Mouse (Mus musculus) cerebellum, adult 8-10 months (tissue): ENCODE measurements at regions not wholly inside any gene's neighbourhood (a gene's known extent, or its start where the extent isn't known, plus 50 kb on each side); places are given as distances from the start of the nearest gene placed in this dataset.

Experiments used
- DNase-seq: peaks from one replicate; pipeline ENCODE4 v3.0.0; 2022

DNA sequence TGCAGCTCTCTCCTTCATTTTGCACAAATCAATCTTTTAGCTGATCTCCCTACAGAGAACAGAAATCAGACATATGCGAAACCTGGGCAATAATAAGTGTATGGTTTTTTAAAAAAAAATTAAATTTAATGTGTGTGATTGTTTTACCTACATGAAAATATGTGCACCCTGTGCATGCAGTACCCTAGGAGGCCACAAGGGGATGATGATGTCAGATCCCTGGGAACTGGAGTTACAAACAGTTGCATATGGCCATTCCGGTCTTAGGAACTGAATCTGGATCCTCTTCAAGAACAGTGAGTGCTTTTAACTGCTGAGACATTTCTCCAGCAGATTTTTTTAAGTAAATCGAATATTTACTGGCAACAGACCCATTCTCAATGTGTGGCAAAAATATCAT is 257.0 kb upstream of the Sox9 start:
- DNase-seq, result no peak

DNA sequence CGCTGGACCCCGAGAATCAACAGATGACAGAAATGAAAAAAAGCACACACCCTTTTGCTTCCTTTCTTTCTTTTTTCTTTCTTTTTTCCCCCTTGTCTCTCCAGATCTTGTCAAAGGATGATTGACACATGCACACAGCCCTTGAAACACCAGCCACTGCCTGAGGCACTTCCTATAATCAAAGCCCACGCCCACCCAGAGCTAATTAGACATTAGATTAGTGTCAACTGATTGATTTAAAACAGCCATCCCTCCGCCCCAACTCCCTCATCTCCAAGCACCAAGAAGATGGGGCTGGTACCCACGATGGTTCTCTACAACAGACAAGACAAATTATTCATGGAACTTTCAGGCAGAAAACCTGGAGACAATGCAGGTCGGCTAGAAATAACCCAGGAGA is 239.5 kb upstream of the Sox9 start:
- DNase-seq, result no peak

DNA sequence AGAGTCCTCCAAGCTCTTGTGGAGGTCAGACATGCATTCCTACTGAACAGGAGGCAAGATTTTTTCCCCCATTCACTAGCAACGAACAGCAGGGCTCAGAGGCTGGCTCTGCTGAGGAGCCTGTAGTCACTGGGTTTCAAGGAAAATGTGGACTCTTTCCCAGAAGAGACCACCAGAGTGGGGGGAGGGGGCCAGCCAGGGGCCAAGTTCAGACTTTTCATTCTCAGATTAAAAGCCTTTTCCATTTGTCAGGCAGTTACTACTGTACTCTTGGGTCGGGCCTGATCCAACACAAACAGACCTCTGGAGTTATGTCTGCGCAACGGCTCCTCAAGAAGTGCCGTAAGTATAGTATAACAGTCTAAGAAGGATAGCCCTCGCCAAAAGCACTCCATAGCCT is 238.6 kb upstream of the Sox9 start:
- no peak for DNase-seq

- no peak for DNase-seq
Observed at GRCm38 (mm10) chr11:112545231-112546010, 236.6 kb upstream of the Sox9 start.

DNA sequence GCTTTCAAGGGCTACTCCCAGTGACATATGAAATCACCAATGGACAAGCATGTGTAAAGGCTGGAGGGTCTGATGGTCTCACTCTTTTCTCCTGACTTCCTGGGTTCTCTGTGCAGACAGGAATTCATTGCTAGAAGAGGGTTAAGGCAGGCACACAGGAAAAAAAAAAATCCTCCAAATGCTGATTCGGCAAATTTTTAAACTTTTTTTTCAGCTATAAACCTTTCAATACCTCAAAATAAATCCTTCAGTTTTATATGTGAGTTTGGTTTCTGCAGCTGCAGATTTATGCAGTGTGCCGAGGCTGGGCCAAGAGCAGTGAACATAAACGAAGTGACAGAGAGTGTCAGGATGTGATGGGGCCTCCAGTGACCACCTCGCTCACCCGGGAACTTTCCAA is 235.9 kb upstream of the Sox9 start:
- no peak for DNase-seq

- no peak for DNase-seq
Observed at GRCm38 (mm10) chr11:112552838-112553237, 229.2 kb upstream of the Sox9 start.

DNA sequence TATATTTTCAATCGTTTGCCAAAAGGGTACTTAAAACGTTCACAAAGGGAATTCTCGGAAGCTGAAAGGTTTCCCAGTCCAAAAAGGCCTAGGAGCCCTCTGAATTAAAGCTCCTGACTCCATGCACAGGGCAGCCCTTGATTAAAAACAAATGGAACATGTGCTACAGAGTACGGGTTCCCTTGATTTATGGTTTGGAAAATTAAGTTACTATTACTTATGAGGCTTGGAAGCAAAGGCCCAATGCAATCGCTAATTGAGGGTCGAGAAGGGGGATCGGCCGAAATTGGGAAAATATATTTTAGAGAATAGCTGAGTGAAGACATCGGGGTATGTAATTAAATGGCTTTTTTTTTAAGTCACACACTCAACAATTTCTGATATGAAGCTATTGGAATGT is 219.0 kb upstream of the Sox9 start:
- DNase-seq, result no peak

GRCm38 (mm10) chr11:112564706-112565215 is 217.3 kb upstream of the Sox9 start:
- DNase-seq, result no peak

GRCm38 (mm10) chr11:112566071-112566470 is 216.0 kb upstream of the Sox9 start:
- no peak for DNase-seq

GRCm38 (mm10) chr11:112587386-112587785 is 194.6 kb upstream of the Sox9 start:
- DNase-seq, result no peak

- no peak for DNase-seq
Observed at GRCm38 (mm10) chr11:112588088-112588487, 193.9 kb upstream of the Sox9 start.

GRCm38 (mm10) chr11:112590214-112590613 is 191.8 kb upstream of the Sox9 start:
- no peak for DNase-seq

- DNase-seq, result no peak
Observed at GRCm38 (mm10) chr11:112592411-112593020, 189.5 kb upstream of the Sox9 start.

DNA sequence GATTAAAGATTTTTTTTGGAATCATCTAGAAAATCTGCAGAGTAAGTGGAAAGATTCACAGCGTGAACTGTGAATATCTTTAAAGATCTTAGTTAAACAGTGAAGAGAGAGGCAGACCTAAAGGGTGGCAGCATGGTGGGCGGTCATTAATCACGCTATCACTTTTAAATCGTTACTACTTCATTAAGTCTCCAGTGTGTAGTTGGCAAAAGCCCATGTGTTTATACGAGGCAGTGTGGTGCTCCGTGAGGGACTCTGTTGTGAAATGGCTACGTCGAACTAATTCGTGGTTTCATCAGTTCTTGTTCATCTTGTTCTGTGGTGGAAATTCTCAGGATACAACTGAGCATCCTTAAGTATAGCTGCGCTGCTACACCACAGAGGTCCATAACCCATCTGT is 188.2 kb upstream of the Sox9 start:
- DNase-seq, result no peak

DNA sequence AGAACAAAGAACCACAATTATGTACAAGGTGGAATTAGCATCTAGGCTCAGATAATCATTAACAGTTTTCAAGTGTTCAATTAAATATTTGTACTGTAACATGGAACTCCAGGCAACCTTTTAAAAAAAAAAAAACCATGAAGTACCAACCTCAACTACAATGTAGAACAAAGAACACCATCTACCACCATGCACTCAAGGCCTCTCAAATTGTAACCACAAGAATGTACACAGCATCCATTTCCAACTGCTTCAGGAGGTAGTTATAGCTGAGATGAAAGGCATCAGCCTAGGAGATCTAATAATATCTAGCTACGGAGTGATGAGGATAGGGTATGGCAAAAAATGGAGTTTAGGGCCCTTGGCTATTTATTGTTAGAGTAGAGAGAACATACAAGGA is 174.7 kb upstream of the Sox9 start:
- no peak for DNase-seq

DNA sequence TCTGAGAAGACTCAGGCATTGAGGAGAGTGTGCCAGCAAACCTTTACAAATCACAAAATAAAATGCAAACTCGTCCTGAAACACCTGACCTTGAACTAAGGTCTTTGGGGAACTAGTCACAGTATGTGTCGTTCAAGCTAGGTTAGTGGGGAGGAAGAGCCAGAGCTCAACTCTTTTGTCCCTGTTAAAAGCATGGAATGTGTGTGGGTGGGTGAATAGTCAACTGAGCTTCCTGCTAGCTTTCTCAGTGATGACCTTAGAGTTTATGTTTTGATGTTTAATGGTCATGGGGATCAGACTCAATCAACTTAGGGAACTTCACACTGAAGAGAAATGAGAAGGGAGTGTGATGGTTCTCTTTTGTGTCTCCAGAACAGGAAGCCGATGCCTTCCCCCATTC is 172.7 kb upstream of the Sox9 start:
- DNase-seq, result no peak

DNA sequence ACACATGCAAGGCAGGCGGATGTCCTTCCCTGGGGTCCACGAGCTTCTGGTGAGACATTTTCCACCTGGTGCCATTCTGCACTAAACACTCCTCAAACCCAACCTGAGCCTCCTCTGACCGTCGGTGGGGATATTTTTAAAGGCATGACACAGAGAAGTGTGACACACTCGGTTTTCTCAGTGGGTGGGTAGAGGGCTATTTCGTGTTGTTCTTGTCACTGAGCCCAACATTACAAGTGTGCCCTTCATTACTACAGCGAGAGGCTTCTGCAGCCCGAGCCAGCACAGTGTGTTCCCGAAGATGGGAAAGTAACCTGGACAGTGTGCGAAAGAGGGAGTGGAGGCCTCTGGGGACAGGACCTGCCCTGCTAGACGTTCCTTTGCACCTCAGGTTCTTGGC is 171.0 kb upstream of the Sox9 start:
- DNase-seq, result no peak

DNA sequence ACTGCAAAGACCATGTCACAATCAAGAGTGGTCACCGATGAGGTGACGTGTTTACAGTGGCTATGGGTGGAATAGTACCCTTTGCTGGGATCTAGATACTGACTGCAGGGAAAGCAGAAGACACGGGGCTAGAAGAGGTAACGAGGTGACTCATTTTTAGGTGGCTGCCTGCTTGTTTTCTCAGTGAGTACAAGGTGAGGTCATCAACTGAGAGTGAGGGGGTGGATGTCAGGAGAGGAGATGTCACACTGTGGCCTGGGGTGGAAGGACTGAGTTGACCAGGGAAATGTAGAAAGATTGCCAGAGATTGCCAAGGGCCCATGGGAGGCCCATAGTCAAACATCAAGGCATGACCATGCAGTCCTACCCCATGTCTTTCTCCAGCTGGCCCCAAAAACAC is 166.4 kb upstream of the Sox9 start:
- no peak for DNase-seq

- no peak for DNase-seq
Observed at GRCm38 (mm10) chr11:112616942-112617341, 165.1 kb upstream of the Sox9 start.

DNA sequence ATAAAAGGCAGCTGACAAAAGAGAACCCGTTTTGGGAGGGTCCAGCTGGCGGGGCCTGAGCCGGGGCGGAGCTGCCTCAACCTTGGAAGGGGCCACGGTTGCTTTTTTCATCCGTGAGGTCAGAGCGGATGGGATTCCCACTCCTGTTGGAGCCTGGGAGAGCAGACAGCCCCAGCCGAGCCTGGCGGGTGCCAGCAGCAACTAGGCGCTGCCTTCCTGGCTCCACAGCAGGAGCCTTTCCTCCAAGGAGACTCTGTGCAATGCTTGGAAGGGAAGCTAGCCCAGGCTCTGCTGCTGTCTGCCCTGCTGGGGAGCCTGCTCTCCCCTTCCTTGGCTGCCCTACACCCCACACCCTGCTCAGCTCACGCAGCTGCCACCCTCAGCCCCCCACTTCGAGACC is 161.1 kb upstream of the Sox9 start:
- DNase-seq, result no peak

DNA sequence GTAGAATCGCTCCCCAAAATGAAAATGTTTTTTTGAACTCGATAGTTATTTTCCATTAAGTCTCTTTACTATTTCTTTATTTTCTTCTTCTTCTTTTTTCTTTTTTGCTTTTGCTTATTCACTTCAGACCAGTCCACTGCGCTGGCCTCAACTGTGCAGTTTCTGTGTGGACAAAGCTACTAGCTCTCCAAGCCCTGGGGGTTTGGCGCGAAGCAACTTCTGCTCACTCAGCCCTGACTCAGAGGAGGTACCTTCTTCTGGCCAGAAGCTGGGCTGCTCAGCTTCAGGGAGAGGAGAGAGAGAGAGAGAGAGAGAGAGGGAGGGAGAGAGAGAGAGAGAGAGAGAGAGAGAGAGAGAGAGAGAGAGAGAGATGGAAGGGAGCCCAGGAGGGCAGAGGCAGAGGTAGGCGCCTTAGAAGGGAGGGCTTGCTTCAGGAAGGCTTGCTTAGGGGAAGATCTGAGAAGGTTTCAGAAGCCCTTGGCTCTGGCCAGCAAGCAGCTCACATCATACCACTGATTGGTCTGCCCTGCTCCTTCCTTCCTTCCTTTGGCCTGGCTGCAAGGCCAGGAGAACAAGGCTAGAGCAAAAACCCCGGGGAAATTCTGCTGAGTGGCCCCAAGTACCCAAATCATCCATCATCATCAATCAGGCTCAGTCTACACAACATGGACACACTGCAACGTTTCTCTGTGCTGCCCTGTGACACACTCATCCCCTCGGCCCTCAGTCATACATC is 160.5 kb upstream of the Sox9 start:
- no peak for DNase-seq

GRCm38 (mm10) chr11:112649298-112649697 is 132.7 kb upstream of the Sox9 start:
- DNase-seq, result no peak

GRCm38 (mm10) chr11:112657410-112658159 is 124.4 kb upstream of the Sox9 start:
- no peak for DNase-seq
